ENCODE assay signal across 15 mouse cellular contexts in the genomic region with DNA sequence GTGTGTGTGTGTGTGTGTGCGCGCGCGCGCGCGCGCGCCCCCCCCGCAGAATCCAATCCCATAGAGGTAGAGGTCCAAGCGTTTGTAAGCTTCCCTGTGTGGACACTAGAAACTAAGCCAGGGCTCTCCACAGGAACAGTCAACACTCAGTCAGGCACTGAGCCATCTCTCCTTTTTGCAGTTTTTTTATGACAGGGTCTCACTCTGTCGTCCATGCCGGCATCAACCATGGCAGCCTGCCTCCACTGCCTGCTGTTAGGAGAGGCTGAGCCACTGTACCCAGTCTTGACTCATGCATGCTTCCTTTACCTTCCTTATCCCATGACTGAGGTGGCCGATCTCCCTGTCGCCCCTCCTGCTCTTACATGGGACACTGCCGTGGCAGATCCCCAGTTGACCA.
DNase-seq lines count a peak whose midpoint lies in the region.
"Had no signal": no experiment of that assay in that cellular context is flagged by ENCODE, and none has a peak within 500 bp of the region (broad histone marks: within the 10 kb centered on the region; RNA-seq: fewer than 3 reads in every experiment).

No protein-coding gene starts in this region.

- DNase-seq in cerebellum, postnatal 10 days, result peak; percentile 68 to 75
- DNase-seq in cerebellum, adult 9-11 months, result no peak
- DNase-seq in cerebellum, postnatal 14 days, result peak; percentile 64 to 72
- no peak for DNase-seq in cerebellum, adult 11 months
- peak; percentile 38 to 61 for DNase-seq in cerebellum, postnatal 25 days
- DNase-seq in cerebellum, adult 8-10 months, result no peak
- DNase-seq: adrenal gland, adult 2 months; adrenal gland, adult 8-10 months; adrenal gland, postnatal 10 days; adrenal gland, postnatal 14 days; adrenal gland, postnatal 25 days; adrenal gland, postnatal 36 days; B cell, adult 2 months; cerebellum, adult 11-12 months; cerebellum, adult 18-20 months had no signal

Comparison
In these comparisons a context has a peak if more than half of its experiments do, and no peak if none do; other contexts are left out.
1. DNase-seq: peak in cerebellum, postnatal 10 days (2 of 2), cerebellum, postnatal 14 days (2 of 2) and cerebellum, postnatal 25 days (2 of 2); none in cerebellum, adult 9-11 months (single experiment), cerebellum, adult 11 months (single experiment) and cerebellum, adult 8-10 months (single experiment).